Mouse (Mus musculus) right cerebral cortex, postnatal 14 days (tissue): Measurements from ENCODE around the gene Gm1123.
A peak's percentile ranks its signal among the peaks of the same experiment; 100 is the strongest.

ENCODE experiments used
- DNase-seq: peaks from one replicate; pipeline ENCODE4 v3.0.0; 2022

Gene Gm1123

GRCm38 (mm10) chr9:98999881-99000339 lies 35.6 kb downstream of the Gm1123 start:
- peak; percentile 17 for DNase-seq

- DNase-seq: no peak
Measured at GRCm38 (mm10) chr9:98994103-98994502, 41.4 kb downstream of the Gm1123 start.

GRCm38 (mm10) chr9:98987131-98987530 lies 48.4 kb downstream of the Gm1123 start:
- no peak for DNase-seq

GRCm38 (mm10) chr9:98986476-98987096 lies 48.9 kb downstream of the Gm1123 start:
- DNase-seq: no peak

GRCm38 (mm10) chr9:98985800-98986475 lies 49.6 kb downstream of the Gm1123 start, which contains the start of gene Faim:
Gene Faim, plus strand, starts transcription at chr9:98986373.
- DNase-seq: peak; percentile 100

- DNase-seq: peak; percentile 89
Measured at GRCm38 (mm10) chr9:98979431-98980416, 55.8 kb downstream of the Gm1123 start.

- no peak for DNase-seq
Measured at GRCm38 (mm10) chr9:98976520-98976919, 59.0 kb downstream of the Gm1123 start.

- no peak for DNase-seq
Measured at GRCm38 (mm10) chr9:98976081-98976480, 59.4 kb downstream of the Gm1123 start.

GRCm38 (mm10) chr9:98974898-98975297 lies 60.6 kb downstream of the Gm1123 start:
- DNase-seq: no peak

GRCm38 (mm10) chr9:98973561-98973960 lies 62.0 kb downstream of the Gm1123 start:
- DNase-seq: no peak

- no peak for DNase-seq
Measured at GRCm38 (mm10) chr9:98973101-98973521, 62.4 kb downstream of the Gm1123 start.

GRCm38 (mm10) chr9:98965084-98965483 lies 70.4 kb downstream of the Gm1123 start:
- peak; percentile 45 for DNase-seq

GRCm38 (mm10) chr9:98963661-98964060 lies 71.9 kb downstream of the Gm1123 start:
- no peak for DNase-seq

- DNase-seq: no peak
Measured at GRCm38 (mm10) chr9:98962478-98963142, 72.9 kb downstream of the Gm1123 start.

GRCm38 (mm10) chr9:98961591-98962477 lies 73.7 kb downstream of the Gm1123 start:
- no peak for DNase-seq

- no peak for DNase-seq
Measured at GRCm38 (mm10) chr9:98960348-98960747, 75.2 kb downstream of the Gm1123 start.

- no peak for DNase-seq
Measured at GRCm38 (mm10) chr9:98959851-98960250, 75.7 kb downstream of the Gm1123 start.

- no peak for DNase-seq
Measured at GRCm38 (mm10) chr9:98958628-98959027, 76.9 kb downstream of the Gm1123 start.

GRCm38 (mm10) chr9:98957751-98958351 lies 77.7 kb downstream of the Gm1123 start:
- DNase-seq: no peak
